Mouse (Mus musculus) neutrophil, adult 83 days (primary cell): ENCODE measurements around the gene Tfap2d. TPM values are rescaled to one million over a fixed set of nuclear protein-coding genes. Genes with fewer than 3 reads are reported as not detected.

Experiments
- total RNA-seq, 2 experiments: library from RNA; stranded (reverse); gene quantifications; one replicate each; pipeline ENCODE4 v1.2.4; 2023

The Tfap2d gene
- not detected for total RNA-seq

DNA sequence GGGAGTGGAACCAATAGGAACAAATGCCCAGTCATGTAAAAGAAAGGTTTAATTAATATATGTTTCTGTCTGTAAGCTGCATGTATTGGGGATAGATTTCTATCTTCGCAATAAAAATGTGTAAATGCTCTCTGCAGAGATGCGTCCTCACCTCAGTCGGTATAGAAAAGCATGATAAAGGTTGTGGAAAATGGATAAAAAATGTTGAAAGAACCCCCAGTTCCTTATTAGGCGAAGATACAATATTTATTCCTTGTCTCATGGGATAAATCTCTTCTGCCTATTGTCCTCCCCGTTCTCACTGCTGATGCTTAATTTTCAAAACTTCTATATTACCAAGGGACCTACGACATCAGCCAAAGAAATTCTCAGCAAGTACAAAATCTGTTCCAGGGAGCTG, at the start of gene Tfap2d:
Gene Tfap2d, plus strand, starts transcription at position 392 of the 400 bp plus-strand sequence.

DNA sequence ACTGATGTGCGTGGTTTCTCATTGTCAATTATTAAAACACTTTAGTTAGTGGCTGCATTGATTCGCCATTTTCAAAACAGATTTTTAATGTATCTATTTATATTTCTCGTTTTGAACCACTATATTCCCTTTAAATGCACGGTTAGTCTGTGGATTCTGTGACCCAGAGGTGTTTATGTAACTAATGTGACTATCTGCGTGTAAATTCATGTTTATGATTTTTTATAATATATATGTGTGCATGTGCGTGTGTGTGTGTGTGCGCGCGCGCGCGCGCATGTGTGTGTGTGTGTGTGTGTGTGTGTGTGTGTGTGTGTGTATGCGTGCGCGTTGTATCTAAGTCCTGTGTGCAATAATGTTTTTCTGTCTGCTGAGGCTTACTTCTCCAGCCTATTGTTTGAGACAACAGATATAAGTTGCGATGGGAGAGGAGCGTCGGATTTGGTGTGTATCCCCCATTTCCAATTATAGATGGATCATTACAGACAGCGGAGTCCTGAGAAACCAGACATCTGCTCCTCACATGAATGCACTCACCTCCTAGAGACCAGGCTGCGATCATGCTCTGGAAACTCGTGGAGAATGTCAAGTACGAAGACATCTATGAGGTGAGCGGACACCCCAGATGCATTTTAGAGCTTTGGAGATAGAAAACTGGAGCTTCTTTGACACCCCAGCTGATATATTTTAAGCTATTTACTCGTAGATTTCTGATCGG, 106.0 kb downstream of the Tfap2d start, which contains the start of gene Tfap2b:
Gene Tfap2b, plus strand, starts transcription at position 274 of the 718 bp plus-strand sequence.

Other genes with a start within 250 kb of the Tfap2d start
- not detected for gene Tfap2b, start 105.9 kb downstream of the Tfap2d start, total RNA-seq